Mouse (Mus musculus) stomach, embryonic 14.5 days (tissue): Measurements from ENCODE around the gene Carmil1. TPM values are rescaled to one million over a fixed set of nuclear protein-coding genes. Genes with fewer than 3 reads are reported as not detected.

Source experiments
- ATAC-seq: fragments of 200-750 bp; cut with Nextera tagmentation; 2 replicates; pipeline ENCODE4 v1.8.0; 2017; ENCODE audit warnings: low read depth, moderate TSS enrichment; ENCODE audit not compliant: insufficient number of reproducible peaks, insufficient read depth, low FRiP score
- H3K27ac ChIP-seq: fragments of 300-500 bp; sonication (generic); 2 replicates; pipeline ENCODE4 v1.5.1; 2014; ENCODE audit warnings: mild to moderate bottlenecking, low read length, moderate library complexity, mixed read lengths
- H3K27me3 ChIP-seq: fragments of 300-500 bp; sonication (generic); 2 replicates; pipeline ENCODE4 v1.6.1; 2014; ENCODE audit warnings: low read length, control low read depth, mixed read lengths; ENCODE audit not compliant: control insufficient read depth, insufficient read depth
- H3K36me3 ChIP-seq: fragments of 300-500 bp; sonication (generic); 2 replicates; pipeline ENCODE4 v1.6.1; 2014; ENCODE audit warnings: mild to moderate bottlenecking, control low read depth, low read length, moderate library complexity, mixed read lengths; ENCODE audit not compliant: control insufficient read depth, insufficient read depth
- H3K4me1 ChIP-seq: fragments of 300-500 bp; sonication (generic); 2 replicates; pipeline ENCODE4 v1.6.1; 2014; ENCODE audit warnings: low read length, control low read depth, mixed read lengths; ENCODE audit not compliant: control insufficient read depth, insufficient read depth
- H3K4me2 ChIP-seq: fragments of 300-500 bp; sonication (generic); replicated peaks from 2 replicates; pipeline ENCODE4 v1.6.1; 2014; ENCODE audit warnings: low read depth, low read length, control low read depth
- H3K4me3 ChIP-seq: fragments of 300-500 bp; sonication (generic); 2 replicates; pipeline ENCODE4 v1.5.1; 2014; ENCODE audit warnings: low read depth, low read length, control low read depth
- H3K9ac ChIP-seq: fragments of 300-500 bp; sonication (generic); replicated peaks from 2 replicates; pipeline ENCODE4 v1.6.1; 2014; ENCODE audit warnings: low read depth, mild to moderate bottlenecking, control low read depth, low read length, moderate library complexity, mixed read lengths
- H3K9me3 ChIP-seq: fragments of 300-500 bp; sonication (generic); 2 replicates; pipeline ENCODE4 v1.6.1; 2016; ENCODE audit warnings: low read depth, low read length, control low read depth; ENCODE audit not compliant: control insufficient read depth
- whole genome bisulfite sequencing: fragments of 180-500 bp; shearing (Covaris S2); extraction: QIAGEN DNeasy Blood & Tissue Kit; methylation state at CpG from one replicate; pipeline ENCODE4 v1.1.7; 2014; 5-methylcytosine and 5-hydroxymethylcytosine counted together
- polyA plus RNA-seq: library from polyadenylated mRNA; unstranded; fragments of >200 nt; fragmentation: Nextera tagmentation; extraction: Ambion mirVana; gene quantifications from 2 replicates; pipeline ENCODE4 v1.2.1, GENCODE M21; 2014

The Carmil1 gene
- polyA plus RNA-seq, 1 experiment from 2014 or later: 34.8 TPM

- 71% methylated on average over 3 of the region's 3 CpGs for WGBS
- Histone ChIP-seq H3K36me3 (no peaks in the 10 kb centered on the region), H3K27ac (no peak overlapping the region), H3K27me3 (no peaks in the 10 kb centered on the region), H3K9me3 (no peaks in the 10 kb centered on the region), H3K4me2 (no peak overlapping the region), H3K9ac (no peak overlapping the region), H3K4me3 (no peak overlapping the region), H3K4me1 (no peaks in the 10 kb centered on the region)
- ATAC-seq: no peak
Measured at GRCm38 (mm10) chr13:24147006-24147405, 133.6 kb downstream of the Carmil1 start.

DNA sequence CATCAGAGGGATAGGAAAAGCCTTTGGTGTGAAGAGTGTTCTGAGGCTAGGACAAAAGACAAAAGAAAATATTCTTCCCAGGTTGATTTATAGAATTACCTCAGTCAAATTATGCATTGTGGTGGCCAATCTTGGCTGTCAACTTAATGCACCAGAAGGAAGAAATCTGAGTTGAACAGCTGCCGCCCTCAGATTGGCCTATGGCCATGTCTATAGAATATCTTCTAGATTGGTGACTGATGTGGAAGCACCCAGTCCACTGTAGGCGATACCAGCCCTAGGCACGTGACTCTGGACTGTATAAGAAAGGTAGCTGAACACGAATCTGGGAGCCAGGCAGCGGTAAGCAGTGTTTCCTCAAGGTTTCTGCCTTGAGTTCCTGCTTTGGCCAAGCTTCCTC, 134.1 kb downstream of the Carmil1 start:
- no peak overlapping the region for H3K27ac ChIP-seq
- H3K27me3 ChIP-seq: no peaks in the 10 kb centered on the region
- H3K9ac ChIP-seq: no peak overlapping the region
- H3K36me3 ChIP-seq: no peaks in the 10 kb centered on the region
- H3K4me2 ChIP-seq: no peak overlapping the region
- H3K4me1 ChIP-seq: no peaks in the 10 kb centered on the region
- no peak for ATAC-seq
- no peak overlapping the region for H3K4me3 ChIP-seq
- WGBS: 92% methylated on average over 5 of the region's 5 CpGs
- H3K9me3 ChIP-seq: no peaks in the 10 kb centered on the region

DNA sequence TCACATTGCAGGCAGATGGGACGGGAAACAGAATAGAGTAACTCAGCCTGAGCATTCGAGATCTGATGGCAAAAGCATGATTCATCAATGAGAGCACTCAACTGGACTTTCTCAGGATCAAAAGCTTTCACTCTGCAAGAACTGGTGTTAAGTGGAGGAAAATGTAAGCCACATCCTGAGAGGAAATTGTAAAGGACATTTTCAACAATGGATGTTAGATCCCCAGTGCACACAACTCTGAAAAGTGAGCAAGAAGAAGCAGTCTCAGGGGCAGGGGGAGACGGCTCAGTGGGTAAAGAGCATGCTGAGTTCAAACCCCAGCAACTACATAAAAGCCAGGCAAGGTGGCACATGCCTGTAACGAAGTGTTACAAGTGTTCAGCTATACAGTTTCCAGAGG, 135.7 kb downstream of the Carmil1 start:
- Histone ChIP-seq H3K4me2 (no peak overlapping the region), H3K27me3 (no peaks in the 10 kb centered on the region), H3K4me3 (no peak overlapping the region), H3K36me3 (no peaks in the 10 kb centered on the region; the same call in 1 of the 2 replicates), H3K9me3 (no peaks in the 10 kb centered on the region), H3K4me1 (no peaks in the 10 kb centered on the region), H3K9ac (no peak overlapping the region), H3K27ac (no peak overlapping the region)
- ATAC-seq: no peak
- 67% methylated on average over 4 of the region's 4 CpGs for WGBS

DNA sequence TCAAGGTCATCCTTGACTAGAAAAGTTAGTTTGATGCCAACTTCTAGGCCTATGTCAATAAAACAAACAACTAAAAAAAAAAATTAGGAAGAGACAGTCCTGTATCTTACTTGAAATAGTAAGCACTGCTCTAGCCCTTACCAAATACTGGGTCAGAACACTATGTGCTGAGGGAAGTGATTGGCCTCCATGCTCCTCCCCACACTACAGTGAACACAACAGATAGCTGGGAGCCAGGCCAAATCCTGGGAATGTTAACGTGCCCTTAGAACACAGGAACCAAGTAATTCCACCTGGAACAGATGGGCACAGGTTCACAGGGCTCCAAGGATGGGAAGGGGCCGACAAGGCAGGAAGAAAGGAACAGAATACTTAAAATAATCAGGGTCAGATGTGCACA, 136.5 kb downstream of the Carmil1 start:
- Histone ChIP-seq H3K4me2 (no peak overlapping the region), H3K27ac (no peak overlapping the region), H3K36me3 (no peaks in the 10 kb centered on the region; the same call in 1 of the 2 replicates), H3K4me3 (no peak overlapping the region), H3K4me1 (no peaks in the 10 kb centered on the region), H3K9ac (no peak overlapping the region), H3K9me3 (no peaks in the 10 kb centered on the region), H3K27me3 (no peaks in the 10 kb centered on the region)
- 61% methylated on average over 2 of the region's 2 CpGs for WGBS
- no peak for ATAC-seq

DNA sequence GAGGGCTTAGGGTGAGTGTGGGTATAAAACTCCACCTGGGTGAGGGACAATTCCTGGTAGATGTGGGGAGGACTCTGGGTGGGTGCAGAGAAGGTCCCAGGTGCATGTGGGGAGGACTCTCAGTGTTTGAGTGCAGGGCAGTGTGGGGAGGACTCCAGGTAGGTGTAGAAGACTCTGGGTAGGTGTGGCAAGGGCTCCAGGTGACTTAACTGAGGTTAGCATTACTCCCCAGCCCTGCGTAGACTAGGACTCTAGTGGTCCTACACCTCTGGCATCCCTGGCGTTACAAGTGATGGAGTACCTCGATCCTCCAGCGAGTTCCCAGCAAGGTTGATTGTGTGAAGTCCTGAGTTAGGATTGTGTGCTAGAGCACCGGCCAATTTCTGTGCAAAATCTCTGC, 143.8 kb downstream of the Carmil1 start:
- H3K4me3 ChIP-seq: no peak overlapping the region
- peaks cover 10% of the 10 kb centered on the region for H3K4me1 ChIP-seq
- 88% methylated on average over 5 of the region's 5 CpGs for WGBS
- H3K9ac ChIP-seq: no peak overlapping the region
- no peak for ATAC-seq
- no peaks in the 10 kb centered on the region for H3K27me3 ChIP-seq
- H3K4me2 ChIP-seq: no peak overlapping the region
- H3K36me3 ChIP-seq: no peaks in the 10 kb centered on the region; the same call in 1 of the 2 replicates
- no peak overlapping the region for H3K27ac ChIP-seq
- no peaks in the 10 kb centered on the region for H3K9me3 ChIP-seq

DNA sequence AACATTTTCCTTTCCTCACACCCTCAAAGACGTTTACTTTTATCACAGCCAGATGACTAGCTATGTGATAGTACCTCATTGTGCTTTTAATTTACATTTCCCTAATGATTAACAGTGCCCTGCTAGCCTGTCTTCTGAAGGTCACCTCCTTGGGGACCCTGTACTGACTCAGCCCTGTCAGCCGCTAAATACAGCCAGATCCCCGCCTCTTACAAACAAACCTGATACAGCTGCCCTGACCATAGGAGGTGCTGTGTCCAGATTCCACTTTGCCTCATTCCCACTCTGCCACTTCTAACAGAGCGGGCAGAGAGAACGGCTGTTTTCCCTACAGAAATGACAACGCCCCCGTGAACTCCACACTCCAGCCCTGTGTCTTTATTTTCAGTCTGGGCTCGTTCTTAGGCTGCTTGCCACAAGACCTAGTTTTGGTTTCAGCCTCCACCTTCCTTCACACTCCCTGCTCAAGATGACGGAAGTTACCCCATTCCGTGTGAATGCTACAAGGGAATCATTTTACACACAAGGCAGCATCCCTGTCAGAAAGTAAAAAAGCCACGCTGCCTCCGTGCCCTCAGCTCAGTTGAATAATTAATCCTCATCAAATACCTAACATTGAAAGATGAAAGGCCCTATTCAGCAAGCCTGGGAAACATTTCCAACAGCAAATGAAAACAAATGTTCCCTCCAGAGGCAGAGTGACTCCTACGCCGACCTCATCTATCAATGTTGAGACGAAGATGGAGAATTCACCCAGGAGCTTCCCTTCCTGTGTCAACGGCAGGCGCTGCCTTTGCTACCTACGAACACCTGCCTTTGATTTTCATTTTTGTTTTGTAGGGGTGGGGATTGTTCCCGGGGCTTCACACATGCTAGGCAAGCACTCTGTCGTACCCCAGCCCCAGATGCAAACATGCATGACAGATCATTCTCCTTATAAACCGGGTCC, 145.0 kb downstream of the Carmil1 start:
- Histone ChIP-seq H3K4me3 (no peak overlapping the region), H3K36me3 (no peaks in the 10 kb centered on the region; the same call in 1 of the 2 replicates), H3K27ac (peak overlapping the region; percentile 66), H3K4me1 (peaks cover 10% of the 10 kb centered on the region), H3K4me2 (0 out of 2 replicates have a peak overlapping the region, but pooled peaks have one; percentile 22), H3K9ac (no peak overlapping the region), H3K9me3 (no peaks in the 10 kb centered on the region), H3K27me3 (no peaks in the 10 kb centered on the region)
- 13% methylated on average over 21 of the region's 21 CpGs for WGBS
- peak; percentile 84 for ATAC-seq

- Histone ChIP-seq H3K27ac (no peak overlapping the region), H3K27me3 (no peaks in the 10 kb centered on the region), H3K4me3 (no peak overlapping the region), H3K36me3 (no peaks in the 10 kb centered on the region; the same call in 1 of the 2 replicates), H3K9me3 (no peaks in the 10 kb centered on the region), H3K9ac (no peak overlapping the region), H3K4me1 (peaks cover 10% of the 10 kb centered on the region), H3K4me2 (no peak overlapping the region)
- WGBS: 82% methylated on average over 3 of the region's 3 CpGs
- ATAC-seq: no peak
Measured at GRCm38 (mm10) chr13:24132866-24133265, 147.7 kb downstream of the Carmil1 start.

GRCm38 (mm10) chr13:24131319-24131718, 149.3 kb downstream of the Carmil1 start:
- ATAC-seq: no peak
- no peak overlapping the region for H3K9ac ChIP-seq

More at GRCm38 (mm10) chr13:24131319-24131718, 149.3 kb downstream of the Carmil1 start:
- Histone ChIP-seq H3K4me2 (no peak overlapping the region), H3K4me1 (peaks cover 10% of the 10 kb centered on the region), H3K9me3 (no peaks in the 10 kb centered on the region), H3K27me3 (no peaks in the 10 kb centered on the region), H3K36me3 (no peaks in the 10 kb centered on the region), H3K27ac (no peak overlapping the region), H3K4me3 (no peak overlapping the region)
- WGBS: 90% methylated on average over 5 of the region's 5 CpGs
